Mouse (Mus musculus) ES-E14 (cell line): Measurements from ENCODE around the gene Mycbpap.

Source experiments
- HCFC1 ChIP-seq: IDR thresholded peaks from 2 replicates; pipeline ENCODE4 v1.6.1; 2012; ENCODE audit warnings: low read length, inconsistent platforms, borderline replicate concordance; ENCODE audit not compliant: insufficient read depth
- MAFK ChIP-seq: IDR thresholded peaks from 2 replicates; pipeline ENCODE4 v1.6.1; 2014; ENCODE audit warnings: mild to moderate bottlenecking, low read depth, low read length, inconsistent platforms; ENCODE audit not compliant: insufficient read depth
- ZNF384 ChIP-seq: IDR thresholded peaks from 2 replicates; pipeline ENCODE4 v1.6.1; 2012; ENCODE audit warnings: low read depth, low read length, inconsistent platforms

DNA sequence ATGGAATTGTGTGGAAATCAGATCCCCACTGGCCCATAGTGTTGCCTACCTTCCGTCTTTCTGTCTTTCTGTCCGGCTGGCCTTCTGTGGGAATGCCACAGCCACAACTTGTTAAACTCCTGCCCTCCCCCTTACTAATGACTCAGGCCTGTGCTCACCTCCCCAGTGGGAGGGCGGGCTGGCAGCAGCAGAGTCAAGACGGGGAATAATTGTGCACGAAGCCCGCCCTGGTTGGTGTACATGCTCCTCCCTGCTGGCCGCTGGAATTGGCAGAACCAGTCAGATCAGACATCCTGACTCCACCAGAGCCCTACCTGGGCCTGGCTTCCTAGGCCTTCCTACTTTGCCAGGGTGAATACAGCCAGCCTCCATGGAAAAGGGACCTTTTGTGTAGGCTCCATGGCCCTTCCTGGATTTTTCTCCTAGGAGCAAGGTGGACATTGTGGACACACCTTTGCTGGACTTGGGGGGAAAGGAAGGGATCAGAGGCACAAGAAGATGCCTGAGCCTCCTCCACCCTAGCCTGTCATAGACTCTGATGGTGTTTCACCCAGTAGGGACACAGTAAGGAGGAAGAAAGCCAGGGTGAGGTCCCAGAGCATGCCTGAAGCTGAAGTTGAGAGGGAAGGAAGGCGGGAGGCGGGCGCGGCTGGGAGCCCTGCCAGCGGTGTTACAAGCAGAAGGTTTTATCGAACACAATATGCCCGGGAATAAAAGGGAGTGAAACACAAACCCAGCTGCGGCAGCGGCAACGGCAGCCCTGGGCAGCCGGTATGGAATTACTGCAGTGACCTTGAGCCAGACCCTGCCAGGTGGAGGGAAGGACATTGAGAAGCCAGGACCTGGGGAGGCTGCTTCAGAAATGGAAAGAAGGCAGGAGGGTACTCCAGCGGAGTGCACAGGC, 23.2 kb downstream of the Mycbpap start:
- TF ChIP-seq ZNF384 (no peak), HCFC1 (no peak), MAFK (no peak)
